Mouse (Mus musculus) gastrocnemius, postnatal 4 days (tissue): ENCODE data around the gene Gm19668. TPM values are rescaled to one million over a fixed set of nuclear protein-coding genes. Genes with fewer than 3 reads are reported as not detected.
"Not testable (repeated sequence)": the region's sequence is repeated elsewhere in the genome, so short reads cannot be mapped to it uniquely, and the experiment has no call there.

Source experiments
- DNase-seq, 2 experiments: peaks; one replicate each; pipeline ENCODE4 v3.0.0; 2021 to 2022; ENCODE audit warnings: low spot score in 2 of 2, mixed read lengths in 2 of 2
- long read RNA-seq, 2 experiments: library from polyadenylated mRNA; stranded (forward); transcript quantifications; one replicate each; pipeline ENCODE4 v2.0.0; 2021
- total RNA-seq, 2 experiments: library from RNA; stranded (reverse); gene quantifications; 2 replicates each; pipeline ENCODE4 v1.2.3; 2021

Gene Gm19668
- not detected for total RNA-seq
- long read RNA-seq, experiment 1, partial matches to known transcripts: 0 of 1 reads
- long read RNA-seq, experiment 1, other reads (novel, unspliced or antisense): 0 of 1 reads
- long read RNA-seq, experiment 2: 0 reads

- no peak for DNase-seq
Measured at GRCm38 (mm10) chr10:77798921-77799508, at the start of gene Gm19668. TSS of gene Gm19668 (minus strand) at chr10:77799133.

DNA sequence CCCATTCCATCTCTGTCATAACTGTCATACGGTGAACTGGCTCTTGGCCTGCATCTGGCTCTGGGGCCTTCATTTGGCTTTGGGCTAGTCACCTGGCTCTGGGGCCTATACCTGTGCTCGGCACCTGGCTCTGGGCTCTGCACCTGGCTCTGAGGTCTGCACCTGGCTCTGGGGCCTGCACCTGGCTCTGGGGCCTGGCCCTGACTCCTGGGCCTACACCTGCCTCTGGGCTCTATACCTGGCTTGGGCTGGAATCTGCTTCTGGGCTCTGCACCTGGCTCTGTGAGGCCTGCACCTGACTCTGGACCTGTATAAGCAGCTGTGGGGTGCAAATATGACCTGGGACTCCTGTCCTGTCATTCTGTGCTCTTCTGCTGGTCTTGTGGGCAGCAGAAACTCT is 48.6 kb upstream of the Gm19668 start:
- no peak for DNase-seq

DNA sequence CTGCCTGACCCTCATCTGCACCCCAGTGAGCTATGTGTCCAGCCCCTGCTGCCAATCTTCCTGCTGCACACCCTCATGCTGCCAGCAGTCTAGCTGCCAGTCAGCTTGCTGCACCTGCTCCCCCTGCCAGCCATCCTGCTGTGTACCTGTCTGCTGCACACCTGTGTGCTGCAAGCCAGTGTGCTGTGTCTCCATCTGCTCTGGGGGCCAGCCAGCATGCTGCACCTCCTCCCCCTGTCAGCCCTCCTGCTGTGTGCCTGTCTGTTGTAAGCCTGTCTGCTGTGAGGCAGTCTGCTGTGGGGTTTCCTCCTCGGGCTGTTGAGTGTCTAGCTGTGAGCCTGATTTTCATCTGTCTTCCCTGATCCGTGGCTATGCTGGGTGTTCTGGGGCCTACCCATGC is 48.0 kb upstream of the Gm19668 start:
- no peak for DNase-seq

GRCm38 (mm10) chr10:77846503-77846902 is 47.6 kb upstream of the Gm19668 start, which contains the start of gene Gm36176:
TSS of gene Gm36176 (plus strand) at chr10:77846803.
- DNase-seq: no peak

- no peak for DNase-seq
Measured at GRCm38 (mm10) chr10:77839006-77839405, 40.1 kb upstream of the Gm19668 start.

DNA sequence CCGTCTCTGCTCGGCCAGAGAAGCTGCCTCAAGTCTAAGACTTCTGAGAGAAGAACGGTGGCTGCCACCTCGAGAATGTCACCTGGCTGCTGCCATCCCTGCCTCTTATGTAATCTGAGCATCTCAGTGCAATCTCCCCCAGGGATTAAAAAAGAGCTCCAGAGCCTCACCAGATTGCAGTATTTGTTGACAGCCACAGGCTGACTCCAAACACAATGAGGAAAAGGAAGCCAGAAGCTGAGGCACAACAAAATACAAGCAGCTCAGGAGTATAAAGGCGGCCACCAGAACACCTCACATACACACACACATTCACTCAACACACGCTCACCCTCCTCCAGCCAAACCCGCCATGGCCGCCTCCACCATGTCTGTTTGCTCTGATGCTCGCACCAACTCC is 36.7 kb upstream of the Gm19668 start, which contains the start of gene Krtap10-10:
Gene Krtap10-10 (plus strand): TSS at position 301 of the 400 bp plus-strand sequence.
- no peak for DNase-seq

DNA sequence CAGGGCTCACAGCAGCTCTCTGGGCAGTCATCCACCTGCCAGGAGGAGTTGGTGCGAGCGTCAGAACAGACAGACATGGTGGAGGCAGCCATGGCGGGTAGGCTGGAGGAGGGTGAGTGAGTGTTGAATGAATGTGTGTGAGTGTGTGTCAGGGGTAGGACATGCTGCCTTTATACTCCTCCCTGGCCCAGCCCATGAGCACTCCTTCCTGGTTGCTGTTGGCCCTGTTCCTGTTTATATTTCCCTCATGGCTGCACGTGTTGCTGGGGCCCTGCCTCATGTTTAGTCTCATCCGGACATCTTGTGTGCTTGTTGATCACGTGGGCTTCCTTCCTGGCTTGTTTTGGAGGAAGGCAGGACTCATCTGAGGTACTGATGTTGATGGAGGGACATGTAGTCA is 28.0 kb upstream of the Gm19668 start, which contains the start of gene Krtap10-4:
Gene Krtap10-4 (minus strand): TSS at position 145 of the 400 bp plus-strand sequence.
- DNase-seq: no peak

GRCm38 (mm10) chr10:77819203-77819602 is 20.3 kb upstream of the Gm19668 start:
- DNase-seq: no peak

GRCm38 (mm10) chr10:77818523-77818922 is 19.6 kb upstream of the Gm19668 start:
- DNase-seq: no peak

- DNase-seq: no peak
Measured at GRCm38 (mm10) chr10:77815514-77815913, 16.6 kb upstream of the Gm19668 start.

GRCm38 (mm10) chr10:77814382-77814781 is 15.4 kb upstream of the Gm19668 start, which contains the start of gene Gm2696:
TSS of gene Gm2696 (plus strand) at chr10:77814682.
- DNase-seq: no peak

GRCm38 (mm10) chr10:77811743-77812142 is 12.8 kb upstream of the Gm19668 start, which contains the start of gene Gm9507:
TSS of gene Gm9507 (minus strand) at chr10:77811843.
- no peak for DNase-seq

- DNase-seq: no peak
Measured at GRCm38 (mm10) chr10:77804095-77804494, 5.2 kb upstream of the Gm19668 start.

DNA sequence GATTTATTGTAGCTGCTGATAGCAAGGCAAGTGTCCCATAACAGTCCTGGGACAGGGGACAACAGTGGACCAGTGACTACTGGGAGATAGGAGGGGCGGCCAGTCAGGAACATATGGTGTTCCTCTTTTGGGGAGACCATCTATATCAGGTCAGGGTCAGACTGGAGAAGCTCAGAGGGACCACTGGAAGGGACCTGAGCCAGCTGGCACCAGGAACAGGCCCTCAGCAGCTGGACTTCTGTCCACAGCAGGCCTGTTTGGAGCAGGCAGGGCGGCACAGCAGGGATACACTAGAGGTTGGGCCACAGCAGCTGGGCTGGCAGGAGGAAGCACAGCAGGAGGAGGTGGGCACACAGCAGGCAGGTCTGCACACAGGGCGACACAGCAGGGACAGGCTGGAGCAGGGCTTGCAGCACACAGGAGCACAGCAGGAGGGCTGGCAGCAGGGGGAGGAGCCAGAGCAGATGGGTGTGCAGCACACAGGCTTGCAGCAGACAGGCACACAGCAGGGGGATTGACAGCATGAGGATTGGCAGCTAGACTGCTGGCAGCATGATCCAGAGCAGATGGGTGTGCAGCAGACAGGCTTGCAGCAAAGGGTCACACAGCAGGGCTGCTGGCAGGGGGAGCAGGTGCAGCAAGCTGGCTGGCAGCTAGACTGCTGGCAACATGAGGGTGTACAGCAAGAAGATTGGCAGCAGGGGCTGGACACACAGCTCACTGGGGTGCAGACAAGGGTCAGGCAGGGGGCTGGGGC is 591 bp downstream of the Gm19668 start:
- DNase-seq: not testable (repeated sequence)

DNA sequence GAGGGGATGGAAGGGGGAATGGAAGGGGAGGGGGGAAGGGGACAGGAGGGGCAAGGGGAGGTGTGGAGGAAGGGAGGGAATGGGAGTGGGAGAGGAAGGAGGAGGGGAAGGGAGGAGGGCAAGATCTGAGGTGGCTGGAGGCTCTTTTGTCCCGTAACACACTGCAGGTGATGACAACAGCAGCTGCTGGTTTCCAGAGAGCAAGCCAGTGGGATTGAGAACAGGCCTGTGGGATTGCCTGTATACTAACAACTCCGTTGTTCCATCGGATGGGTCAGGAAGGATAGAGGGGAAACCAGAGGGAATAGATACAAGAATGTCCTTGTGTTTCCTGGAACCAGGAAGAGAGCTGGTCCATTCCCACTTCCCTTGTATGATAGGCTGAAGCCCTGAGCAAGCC is 1.3 kb downstream of the Gm19668 start:
- DNase-seq: no peak

- DNase-seq: no peak
Measured at GRCm38 (mm10) chr10:77794976-77795375, 4.0 kb downstream of the Gm19668 start, which contains the start of gene Gm9639. TSS of gene Gm9639 (minus strand) at chr10:77795076.

- DNase-seq: no peak
Measured at GRCm38 (mm10) chr10:77788621-77789020, 10.3 kb downstream of the Gm19668 start.

GRCm38 (mm10) chr10:77787876-77788275 is 11.1 kb downstream of the Gm19668 start, which contains the start of gene Gm7137:
TSS of gene Gm7137 (minus strand) at chr10:77788200.
- peak in 1 of 2 experiments; percentile 11 for DNase-seq

DNA sequence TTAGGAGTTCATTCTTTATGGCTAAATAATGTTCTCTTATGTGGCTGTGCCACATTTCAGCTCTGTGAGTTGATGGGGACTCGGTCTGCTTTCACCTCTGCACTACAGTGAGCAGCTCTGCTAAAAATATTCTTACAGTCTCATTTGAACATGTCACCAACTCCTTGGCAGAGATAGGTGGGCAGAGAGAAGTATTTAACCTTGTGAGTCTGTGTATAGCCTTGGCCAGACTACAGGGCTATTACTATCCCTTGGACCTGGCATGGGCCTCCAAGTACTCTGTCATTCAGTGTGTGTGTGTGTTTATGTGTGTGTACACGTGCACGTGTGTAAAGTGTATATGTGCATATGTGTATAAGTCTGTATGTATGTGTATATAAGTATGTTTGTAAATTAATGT is 15.5 kb downstream of the Gm19668 start:
- DNase-seq: not testable (repeated sequence)

GRCm38 (mm10) chr10:77782442-77782841 is 16.5 kb downstream of the Gm19668 start, which contains the start of gene Gm3250:
TSS of gene Gm3250 (minus strand) at chr10:77782542.
- DNase-seq: not testable (repeated sequence)

GRCm38 (mm10) chr10:77776844-77777243 is 22.1 kb downstream of the Gm19668 start, which contains the start of gene Gm7138:
TSS of gene Gm7138 (minus strand) at chr10:77776944.
- not testable (repeated sequence) for DNase-seq

GRCm38 (mm10) chr10:77772142-77772541 is 26.8 kb downstream of the Gm19668 start:
- not testable (repeated sequence) for DNase-seq
